Mouse (Mus musculus) brain, embryonic 14.5 days (tissue): ENCODE measurements around the gene Zfp697.

Experiments used
- CTCF ChIP-seq: fragments of 200-500 bp; IDR thresholded peaks from 2 replicates; pipeline ENCODE4 v1.5.1; 2012; ENCODE audit warnings: inconsistent platforms, mild to moderate bottlenecking, moderate library complexity, borderline replicate concordance; ENCODE audit not compliant: insufficient read depth, insufficient read length; ENCODE audit errors: extremely low read depth
- POLR2A ChIP-seq: fragments of 200-500 bp; IDR thresholded peaks from 2 replicates; pipeline ENCODE4 v1.6.1; 2012; ENCODE audit warnings: mild to moderate bottlenecking, inconsistent platforms, borderline replicate concordance; ENCODE audit not compliant: poor library complexity, insufficient read depth, insufficient read length, severe bottlenecking; ENCODE audit errors: extremely low read depth

DNA sequence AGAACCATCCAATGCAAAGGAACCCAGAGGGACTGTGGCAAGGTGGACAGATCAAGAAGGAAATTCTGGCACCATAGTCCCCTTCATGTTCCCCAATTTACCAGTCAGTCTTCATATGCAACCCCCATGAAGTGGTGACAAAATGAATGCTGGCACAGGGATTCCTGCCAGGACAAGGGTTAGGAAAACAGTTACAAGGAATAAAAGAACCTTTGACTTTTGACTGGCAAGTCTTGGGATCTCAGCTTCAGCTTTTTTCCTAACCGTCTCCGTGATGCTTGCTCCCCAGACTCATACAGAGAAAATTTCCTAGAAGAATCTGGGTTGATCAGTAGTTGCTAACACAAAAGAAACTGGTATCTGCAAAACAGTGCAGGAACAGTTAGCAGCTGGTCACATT, 351.5 kb downstream of the Zfp697 start:
- no peak for TF ChIP-seq CTCF
- TF ChIP-seq POLR2A, result no peak
